Mouse (Mus musculus) forebrain, embryonic 14.5 days (tissue): Measurements from ENCODE around the gene Hspa12b. TPM values are rescaled to one million over a fixed set of nuclear protein-coding genes. Genes with fewer than 3 reads are reported as not detected.

Experiments
- ATAC-seq: fragments of 200-750 bp; cut with Nextera tagmentation; 2 replicates; pipeline ENCODE4 v1.8.0; 2017; ENCODE audit warnings: mild to moderate bottlenecking, moderate library complexity
- DNase-seq: peaks from one replicate; pipeline ENCODE4 v3.0.0-alpha.2; 2015; ENCODE audit warnings: low spot score
- H3K27ac ChIP-seq: fragments of 300-500 bp; sonication (generic); 2 replicates; pipeline ENCODE4 v1.5.1; 2014; ENCODE audit warnings: low read depth, mild to moderate bottlenecking, control low read depth, low read length, moderate library complexity
- H3K27me3 ChIP-seq: fragments of 300-500 bp; sonication (generic); replicated peaks from 2 replicates; pipeline ENCODE4 v1.6.1; 2014; ENCODE audit warnings: low read length, control low read depth, mixed read lengths; ENCODE audit not compliant: control insufficient read depth, insufficient read depth
- H3K36me3 ChIP-seq: fragments of 300-500 bp; sonication (generic); 2 replicates; pipeline ENCODE4 v1.6.1; 2014; ENCODE audit warnings: low read length, control low read depth; ENCODE audit not compliant: control insufficient read depth, insufficient read depth
- H3K4me1 ChIP-seq: fragments of 300-500 bp; sonication (generic); 2 replicates; pipeline ENCODE4 v1.6.1; 2014; ENCODE audit warnings: antibody characterized with exemption, low read length, control low read depth; ENCODE audit not compliant: control insufficient read depth, insufficient read depth
- H3K4me2 ChIP-seq: fragments of 300-500 bp; sonication (generic); 2 replicates; pipeline ENCODE4 v1.6.1; 2014; ENCODE audit warnings: mild to moderate bottlenecking, control low read depth, low read length
- H3K4me3 ChIP-seq: fragments of 300-500 bp; sonication (generic); 2 replicates; pipeline ENCODE4 v1.5.1; 2014; ENCODE audit warnings: low read depth, low read length, control low read depth
- H3K9ac ChIP-seq: fragments of 300-500 bp; sonication (generic); 2 replicates; pipeline ENCODE4 v1.6.1; 2014; ENCODE audit warnings: mild to moderate bottlenecking, low read length, control low read depth, moderate library complexity
- H3K9me3 ChIP-seq: fragments of 300-500 bp; sonication (generic); replicated peaks from 2 replicates; pipeline ENCODE4 v1.6.1; 2016; ENCODE audit warnings: low read length, control low read depth, mixed read lengths; ENCODE audit not compliant: control insufficient read depth
- WGBS: fragments of 180-500 bp; shearing (Covaris S2); extraction: QIAGEN DNeasy Blood & Tissue Kit; methylation state at CpG from one replicate; pipeline ENCODE4 v1.1.7; 2014; 5-methylcytosine and 5-hydroxymethylcytosine counted together
- polyA plus RNA-seq: library from polyadenylated mRNA; unstranded; fragments of >200 nt; fragmentation: Nextera tagmentation; extraction: Ambion mirVana; gene quantifications from 2 replicates; pipeline ENCODE4 v1.2.1, GENCODE M21; 2014

Gene Hspa12b
- 1.6 and 1.8 TPM in 2 replicates for polyA plus RNA-seq

- Histone ChIP-seq H3K27me3 (no peaks in the 10 kb centered on the region), H3K4me2 (peak within 1 kb of the TSS; percentile 69), H3K4me1 (peaks cover 7% of the 10 kb centered on the region; the same call in 1 of the 2 replicates), H3K36me3 (no peaks in the 10 kb centered on the region), H3K27ac (no peak within 1 kb of the TSS), H3K9me3 (no peaks in the 10 kb centered on the region), H3K4me3 (peak within 1 kb of the TSS; percentile 32), H3K9ac (peak within 1 kb of the TSS; percentile 58)
- 3% methylated on average over 28 of the region's 28 CpGs for WGBS
- ATAC-seq (peak; percentile 85), DNase-seq (peak; percentile 22)
Observed at GRCm38 (mm10) chr2:131127161-131127730, at the start of gene Hspa12b. Hspa12b (plus strand) TSS chr2:131127280.

GRCm38 (mm10) chr2:131080507-131080906, 46.6 kb upstream of the Hspa12b start:
- no peak overlapping the region for H3K9ac ChIP-seq
- ATAC-seq (no peak), DNase-seq (no peak)
- H3K9me3 ChIP-seq, result no peaks in the 10 kb centered on the region
- no peaks in the 10 kb centered on the region for H3K36me3 ChIP-seq
- no peak overlapping the region for H3K27ac ChIP-seq
- H3K4me1 ChIP-seq, result no peaks in the 10 kb centered on the region
- 93% methylated on average over 5 of the region's 5 CpGs for WGBS
- H3K27me3 ChIP-seq, result no peaks in the 10 kb centered on the region
- H3K4me3 ChIP-seq, result no peak overlapping the region
- H3K4me2 ChIP-seq, result no peak overlapping the region

GRCm38 (mm10) chr2:131084206-131084605, 42.9 kb upstream of the Hspa12b start:
- H3K36me3 ChIP-seq, result no peaks in the 10 kb centered on the region
- no peak overlapping the region for H3K4me3 ChIP-seq
- no peak overlapping the region for H3K27ac ChIP-seq
- no peaks in the 10 kb centered on the region for H3K27me3 ChIP-seq
- H3K4me1 ChIP-seq, result no peaks in the 10 kb centered on the region
- no peak for ATAC-seq
- no peaks in the 10 kb centered on the region for H3K9me3 ChIP-seq
- no peak overlapping the region for H3K4me2 ChIP-seq
- DNase-seq, result no peak
- H3K9ac ChIP-seq, result no peak overlapping the region
- WGBS, result 88% methylated on average over 4 of the region's 4 CpGs

DNA sequence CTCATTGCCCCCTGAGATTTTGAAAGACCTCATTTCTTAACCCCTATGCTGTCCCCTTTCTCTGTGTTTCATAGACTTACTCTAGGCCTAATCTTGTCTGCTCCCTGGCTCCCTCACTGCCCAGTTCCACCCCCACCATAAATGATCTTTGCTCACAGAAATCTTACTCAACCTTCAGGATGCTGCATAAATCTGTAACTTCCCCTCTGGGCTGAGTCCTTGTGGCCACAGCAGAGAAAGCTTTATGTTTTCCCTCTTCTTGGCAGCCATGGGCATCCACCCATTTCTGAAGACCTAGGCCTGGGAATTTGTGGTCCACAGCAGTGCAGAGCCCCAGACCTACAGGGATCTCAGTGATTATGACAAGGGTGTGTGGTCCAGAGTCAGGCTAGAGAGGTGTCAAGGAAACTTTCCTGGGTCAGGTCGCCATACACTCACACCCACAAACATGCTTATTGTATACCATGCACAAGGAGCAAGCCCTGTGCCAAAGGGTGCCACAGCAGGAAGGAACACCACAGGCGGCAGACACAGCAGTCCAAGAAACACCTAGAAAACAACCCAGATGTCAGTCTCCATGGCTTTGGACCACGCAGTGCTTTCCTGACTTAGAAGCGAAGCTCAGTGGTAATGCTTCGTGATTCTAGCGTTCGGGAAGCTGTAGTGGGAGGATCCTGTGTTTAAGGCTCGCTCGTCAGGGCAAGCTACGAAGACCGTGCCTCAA, 40.3 kb upstream of the Hspa12b start, which contains the start of gene Siglec1:
Gene Siglec1 (minus strand): TSS at position 99 of the 724 bp plus-strand sequence.
- WGBS, result 84% methylated on average over 11 of the region's 11 CpGs
- no peak for DNase-seq
- Histone ChIP-seq H3K9ac (no peak within 1 kb of the TSS), H3K36me3 (no peaks in the 10 kb centered on the region), H3K4me1 (no peaks in the 10 kb centered on the region), H3K4me3 (no peak within 1 kb of the TSS), H3K27ac (no peak within 1 kb of the TSS), H3K4me2 (no peak within 1 kb of the TSS), H3K9me3 (no peaks in the 10 kb centered on the region), H3K27me3 (no peaks in the 10 kb centered on the region)
- ATAC-seq, result no peak

DNA sequence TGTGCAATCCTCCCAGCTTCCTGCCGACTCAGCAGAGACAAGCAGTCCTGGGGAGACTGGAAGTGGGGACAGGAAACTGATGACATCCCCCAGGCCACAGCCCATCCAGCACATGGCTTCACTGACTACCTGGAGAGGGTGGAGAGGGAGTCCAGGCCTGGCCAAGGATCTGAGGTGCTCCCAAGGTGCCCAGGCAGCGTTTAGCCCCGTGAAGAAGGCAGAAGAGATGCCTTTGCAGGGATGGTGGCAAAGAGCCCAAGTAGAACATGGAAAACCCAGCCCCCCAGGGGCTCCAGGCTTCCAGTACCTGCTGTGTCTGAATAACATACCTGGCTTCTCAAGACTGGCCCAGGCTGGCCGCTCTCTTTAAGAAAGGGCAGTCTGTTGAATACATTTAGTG, 38.5 kb upstream of the Hspa12b start:
- Histone ChIP-seq H3K4me1 (no peaks in the 10 kb centered on the region), H3K27ac (no peak overlapping the region), H3K4me2 (no peak overlapping the region), H3K27me3 (no peaks in the 10 kb centered on the region), H3K4me3 (no peak overlapping the region), H3K9ac (no peak overlapping the region), H3K36me3 (no peaks in the 10 kb centered on the region), H3K9me3 (no peaks in the 10 kb centered on the region)
- DNase-seq (no peak), ATAC-seq (no peak)
- 72% methylated on average over 4 of the region's 4 CpGs for WGBS

DNA sequence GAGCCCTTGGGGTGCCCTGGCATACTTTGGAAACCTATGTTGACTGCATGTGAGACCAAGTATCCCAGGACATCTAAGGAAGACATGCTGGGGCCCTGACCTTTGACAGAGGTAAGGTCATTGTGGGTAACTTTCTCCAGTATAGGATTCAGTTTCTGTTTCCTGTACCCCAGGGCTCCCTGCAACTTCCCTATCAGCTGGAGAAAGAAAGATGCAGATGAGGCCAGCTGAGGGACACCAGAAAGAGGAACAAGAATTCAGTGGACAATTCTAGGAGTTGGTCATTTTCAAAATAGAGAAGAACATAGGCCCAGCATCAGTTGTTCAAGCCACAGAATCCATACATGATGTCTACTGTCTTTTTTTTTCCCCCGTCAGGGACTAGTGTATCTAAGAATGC, 37.4 kb upstream of the Hspa12b start:
- ATAC-seq (no peak), DNase-seq (no peak)
- Histone ChIP-seq H3K9ac (no peak overlapping the region), H3K4me2 (no peak overlapping the region), H3K4me1 (no peaks in the 10 kb centered on the region), H3K4me3 (no peak overlapping the region), H3K27ac (no peak overlapping the region), H3K9me3 (no peaks in the 10 kb centered on the region), H3K27me3 (no peaks in the 10 kb centered on the region), H3K36me3 (no peaks in the 10 kb centered on the region)
- 81% methylated on average over 1 of the region's 1 CpGs for WGBS

GRCm38 (mm10) chr2:131090852-131091251, 36.2 kb upstream of the Hspa12b start:
- WGBS, result 92% methylated on average over 3 of the region's 3 CpGs
- H3K36me3 ChIP-seq, result no peaks in the 10 kb centered on the region
- H3K4me1 ChIP-seq, result no peaks in the 10 kb centered on the region
- H3K27ac ChIP-seq, result no peak overlapping the region
- H3K4me2 ChIP-seq, result no peak overlapping the region
- no peak overlapping the region for H3K4me3 ChIP-seq
- no peaks in the 10 kb centered on the region for H3K9me3 ChIP-seq
- DNase-seq, result no peak
- ATAC-seq, result no peak
- H3K9ac ChIP-seq, result no peak overlapping the region
- H3K27me3 ChIP-seq, result no peaks in the 10 kb centered on the region

DNA sequence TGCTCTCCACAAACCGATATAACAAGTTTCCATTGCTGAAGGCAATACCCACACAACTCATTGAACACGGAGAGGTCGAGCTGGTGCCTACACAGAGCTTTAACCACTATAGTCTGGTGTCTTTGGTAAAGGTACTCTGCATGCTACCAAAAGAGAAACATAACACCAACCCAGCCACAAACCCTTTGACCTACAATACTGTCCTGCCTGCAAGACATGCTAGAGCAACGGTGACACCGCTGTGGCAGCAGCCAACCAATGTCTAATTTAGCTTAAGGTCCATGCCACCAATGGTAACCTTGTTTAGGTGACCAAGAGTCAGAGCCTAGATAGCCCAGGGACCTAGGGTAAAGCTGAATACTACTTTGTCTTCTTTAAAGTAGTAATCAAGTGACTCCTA, 33.5 kb upstream of the Hspa12b start:
- 91% methylated on average over 5 of the region's 5 CpGs for WGBS

GRCm38 (mm10) chr2:131094823-131095222, 32.3 kb upstream of the Hspa12b start:
- Histone ChIP-seq H3K4me1 (no peaks in the 10 kb centered on the region), H3K36me3 (no peaks in the 10 kb centered on the region), H3K9me3 (no peaks in the 10 kb centered on the region), H3K27ac (no peak overlapping the region), H3K27me3 (no peaks in the 10 kb centered on the region), H3K4me3 (no peak overlapping the region), H3K4me2 (no peak overlapping the region), H3K9ac (no peak overlapping the region)
- 0% methylated on average over 1 of the region's 1 CpGs for WGBS
- ATAC-seq (peak; percentile 77), DNase-seq (peak; percentile 76)

More for the DNA sequence above, 33.5 kb upstream of the Hspa12b start:
- Histone ChIP-seq H3K36me3 (no peaks in the 10 kb centered on the region), H3K27ac (no peak overlapping the region), H3K9ac (no peak overlapping the region), H3K4me3 (no peak overlapping the region), H3K4me1 (no peaks in the 10 kb centered on the region), H3K4me2 (no peak overlapping the region), H3K27me3 (no peaks in the 10 kb centered on the region), H3K9me3 (no peaks in the 10 kb centered on the region)
- ATAC-seq, result no peak
- DNase-seq, result no peak
